Mouse (Mus musculus): ENCODE results near the gene Lce3d. TPM values are rescaled to one million over a fixed set of nuclear protein-coding genes. Genes with fewer than 3 reads are reported as not detected.

The Lce3d gene
- polyA plus RNA-seq, 1 experiment from 2014 or later, result not detected

GRCm38 (mm10) chr3:92991926-92992325 lies 34.7 kb downstream of the Lce3d start, which contains the start of gene Lce3f:
TSS of gene Lce3f (plus strand) at chr3:92992226.
- no peaks in the 10 kb centered on the region for H3K36me3 ChIP-seq (ENCODE audit: control insufficient read depth, insufficient read depth, low read length)
- H3K9ac ChIP-seq (ENCODE audit: low read length), result no peak within 1 kb of the TSS
- H3K9me3 ChIP-seq (ENCODE audit: control insufficient read depth, low read length), result no peaks in the 10 kb centered on the region
- no peak within 1 kb of the TSS for H3K27ac ChIP-seq (replicated peaks in 1 of 2; ENCODE audit: control insufficient read depth in 1 of 2, insufficient read depth in 1 of 2, low read depth in 2 of 2, low read length in 2 of 2)
- H3K4me3 ChIP-seq (ENCODE audit: control insufficient read depth in 1 of 2, insufficient read depth in 1 of 2, low read depth in 1 of 2, low read length in 2 of 2), result no peak within 1 kb of the TSS
- H3K4me1 ChIP-seq (ENCODE audit: control insufficient read depth in 2 of 2, insufficient read depth in 2 of 2, low read length in 2 of 2), result no peaks in the 10 kb centered on the region
- H3K27me3 ChIP-seq (ENCODE audit: control insufficient read depth, insufficient read depth, low read length), result peaks cover 4% of the 10 kb centered on the region; the same call in 1 of the 2 replicates
- no peak within 1 kb of the TSS for H3K4me2 ChIP-seq (ENCODE audit: low read length)
- ATAC-seq (ENCODE audit: insufficient number of reproducible peaks, insufficient read depth, low FRiP score, low read depth), result no peak

DNA sequence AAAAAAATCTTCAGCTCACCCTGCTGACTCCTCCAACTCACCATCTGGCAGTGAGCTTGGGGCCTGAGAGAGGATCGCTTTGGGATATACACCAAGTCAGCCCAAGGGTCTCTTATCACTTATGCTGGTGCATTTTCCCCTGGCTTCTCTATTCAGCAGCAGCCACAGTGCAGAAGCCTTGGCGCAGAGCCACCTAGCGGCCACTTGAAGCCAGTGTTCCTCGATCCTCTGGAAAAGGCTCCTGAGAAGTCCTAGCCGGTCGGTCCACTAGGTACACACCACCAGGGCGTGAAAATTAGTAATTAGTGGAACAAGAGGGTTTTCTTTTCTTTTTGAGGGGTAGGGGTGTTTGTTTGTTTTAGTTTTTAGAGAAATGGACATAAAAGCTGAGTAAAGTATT lies 41.5 kb downstream of the Lce3d start:
- no peaks in the 10 kb centered on the region for H3K9me3 ChIP-seq (ENCODE audit: control insufficient read depth, low read length)
- no peak overlapping the region for H3K4me2 ChIP-seq (ENCODE audit: low read length)
- H3K27ac ChIP-seq (replicated peaks in 1 of 2; ENCODE audit: control insufficient read depth in 1 of 2, insufficient read depth in 1 of 2, low read depth in 2 of 2, low read length in 2 of 2), result no peak overlapping the region
- H3K9ac ChIP-seq (ENCODE audit: low read length), result no peak overlapping the region
- ATAC-seq (ENCODE audit: insufficient number of reproducible peaks, insufficient read depth, low FRiP score, low read depth), result no peak
- WGBS, result 8% methylated on average over 7 of the region's 7 CpGs
- H3K27me3 ChIP-seq (ENCODE audit: control insufficient read depth, insufficient read depth, low read length), result no peaks in the 10 kb centered on the region
- no peak overlapping the region for H3K4me3 ChIP-seq (ENCODE audit: control insufficient read depth in 1 of 2, insufficient read depth in 1 of 2, low read depth in 1 of 2, low read length in 2 of 2)
- no peaks in the 10 kb centered on the region for H3K4me1 ChIP-seq (ENCODE audit: control insufficient read depth in 2 of 2, insufficient read depth in 2 of 2, low read length in 2 of 2)
- H3K36me3 ChIP-seq (ENCODE audit: control insufficient read depth, insufficient read depth, low read length), result no peaks in the 10 kb centered on the region

GRCm38 (mm10) chr3:93000621-93001020 lies 43.4 kb downstream of the Lce3d start:
- Histone ChIP-seq H3K27me3 (ENCODE audit: control insufficient read depth, insufficient read depth, low read length) (no peaks in the 10 kb centered on the region), H3K4me3 (ENCODE audit: control insufficient read depth in 1 of 2, insufficient read depth in 1 of 2, low read depth in 1 of 2, low read length in 2 of 2) (no peak overlapping the region), H3K9ac (ENCODE audit: low read length) (no peak overlapping the region), H3K27ac (replicated peaks in 1 of 2; ENCODE audit: control insufficient read depth in 1 of 2, insufficient read depth in 1 of 2, low read depth in 2 of 2, low read length in 2 of 2) (no peak overlapping the region), H3K4me1 (ENCODE audit: control insufficient read depth in 2 of 2, insufficient read depth in 2 of 2, low read length in 2 of 2) (no peaks in the 10 kb centered on the region), H3K36me3 (ENCODE audit: control insufficient read depth, insufficient read depth, low read length) (no peaks in the 10 kb centered on the region), H3K4me2 (ENCODE audit: low read length) (no peak overlapping the region), H3K9me3 (ENCODE audit: control insufficient read depth, low read length) (no peaks in the 10 kb centered on the region)
- ATAC-seq (ENCODE audit: insufficient number of reproducible peaks, insufficient read depth, low FRiP score, low read depth), result no peak
- WGBS, result 53% methylated on average over 3 of the region's 3 CpGs

DNA sequence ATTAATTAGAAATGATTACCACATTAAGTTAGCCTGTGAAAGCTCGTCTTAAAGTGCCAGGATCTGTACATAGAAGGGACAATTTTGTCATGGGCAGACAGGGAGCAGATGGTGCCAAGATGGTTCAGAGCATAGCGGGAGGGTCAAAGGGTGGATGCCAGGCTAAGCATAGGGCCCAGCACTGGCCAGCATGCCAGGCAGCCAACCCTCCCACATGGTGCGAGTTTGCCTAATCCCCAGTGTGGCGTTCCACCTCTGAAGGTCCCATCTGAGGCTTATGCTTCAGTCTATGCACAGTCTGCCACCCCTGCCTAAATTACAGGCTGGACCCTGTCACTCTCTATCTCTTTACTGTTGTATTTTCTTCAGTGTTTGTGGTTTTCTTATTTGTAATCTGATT lies 45.7 kb downstream of the Lce3d start:
- H3K4me1 ChIP-seq (ENCODE audit: control insufficient read depth in 2 of 2, insufficient read depth in 2 of 2, low read length in 2 of 2), result no peaks in the 10 kb centered on the region

More for the DNA sequence above, 45.7 kb downstream of the Lce3d start:
- Histone ChIP-seq H3K4me3 (ENCODE audit: control insufficient read depth in 1 of 2, insufficient read depth in 1 of 2, low read depth in 1 of 2, low read length in 2 of 2) (no peak overlapping the region), H3K27me3 (ENCODE audit: control insufficient read depth, insufficient read depth, low read length) (no peaks in the 10 kb centered on the region), H3K27ac (replicated peaks in 1 of 2; ENCODE audit: control insufficient read depth in 1 of 2, insufficient read depth in 1 of 2, low read depth in 2 of 2, low read length in 2 of 2) (no peak overlapping the region), H3K9me3 (ENCODE audit: control insufficient read depth, low read length) (no peaks in the 10 kb centered on the region), H3K4me2 (ENCODE audit: low read length) (no peak overlapping the region), H3K36me3 (ENCODE audit: control insufficient read depth, insufficient read depth, low read length) (no peaks in the 10 kb centered on the region), H3K9ac (ENCODE audit: low read length) (no peak overlapping the region)
- no peak for ATAC-seq (ENCODE audit: insufficient number of reproducible peaks, insufficient read depth, low FRiP score, low read depth)
- 69% methylated on average over 4 of the region's 4 CpGs for WGBS

Other genes starting within 250 kb of the Lce3d start
- gene Lce1e, start 248.3 kb upstream of the Lce3d start, polyA plus RNA-seq (2014; fragmentation: Nextera tagmentation; extraction: Ambion mirVana), result not detected in 2 replicates
- gene Lce1f, start 237.0 kb upstream of the Lce3d start, polyA plus RNA-seq (2014; fragmentation: Nextera tagmentation; extraction: Ambion mirVana), result not detected in 2 replicates
- gene Gm38119, start 218.3 kb upstream of the Lce3d start, polyA plus RNA-seq (2014; fragmentation: Nextera tagmentation; extraction: Ambion mirVana), result not detected in 2 replicates
- gene Lce1g, start 205.1 kb upstream of the Lce3d start, polyA plus RNA-seq (2014; fragmentation: Nextera tagmentation; extraction: Ambion mirVana), result not detected in 2 replicates
- gene Lce1h, start 192.3 kb upstream of the Lce3d start, polyA plus RNA-seq (2014; fragmentation: Nextera tagmentation; extraction: Ambion mirVana), result not detected in 2 replicates
- not detected in 2 replicates for gene Lce1i, start 178.5 kb upstream of the Lce3d start, polyA plus RNA-seq (2014; fragmentation: Nextera tagmentation; extraction: Ambion mirVana)
- not detected in 2 replicates for gene Lce1j, start 166.9 kb upstream of the Lce3d start, polyA plus RNA-seq (2014; fragmentation: Nextera tagmentation; extraction: Ambion mirVana)
- not detected in 2 replicates for gene Lce1k, start 149.5 kb upstream of the Lce3d start, polyA plus RNA-seq (2014; fragmentation: Nextera tagmentation; extraction: Ambion mirVana)
- not detected in 2 replicates for gene Kprp, start 130.1 kb upstream of the Lce3d start, polyA plus RNA-seq (2014; fragmentation: Nextera tagmentation; extraction: Ambion mirVana)
- gene Lce1l, start 106.1 kb upstream of the Lce3d start, polyA plus RNA-seq (2014; fragmentation: Nextera tagmentation; extraction: Ambion mirVana), result not detected in 2 replicates
- not detected in 2 replicates for gene 2310050C09Rik, start 87.2 kb upstream of the Lce3d start, polyA plus RNA-seq (2014; fragmentation: Nextera tagmentation; extraction: Ambion mirVana)
- gene Lce3a, start 31.2 kb upstream of the Lce3d start, polyA plus RNA-seq (2014; fragmentation: Nextera tagmentation; extraction: Ambion mirVana), result not detected in 2 replicates
- gene Lce3b, start 24.4 kb upstream of the Lce3d start, polyA plus RNA-seq (2014; fragmentation: Nextera tagmentation; extraction: Ambion mirVana), result not detected in 2 replicates
- gene Lce3c, start 12.9 kb upstream of the Lce3d start, polyA plus RNA-seq (2014; fragmentation: Nextera tagmentation; extraction: Ambion mirVana), result not detected in 2 replicates
- gene Lce3e, start 9.7 kb downstream of the Lce3d start, polyA plus RNA-seq (2014; fragmentation: Nextera tagmentation; extraction: Ambion mirVana), result not detected in 2 replicates
- gene Lce3f, start 34.8 kb downstream of the Lce3d start, polyA plus RNA-seq (2014; fragmentation: Nextera tagmentation; extraction: Ambion mirVana), result not detected in 2 replicates
- not detected in 2 replicates for gene Crct1, start 58.3 kb downstream of the Lce3d start, polyA plus RNA-seq (2014; fragmentation: Nextera tagmentation; extraction: Ambion mirVana)
- not detected in 2 replicates for gene Lce1m, start 61.7 kb downstream of the Lce3d start, polyA plus RNA-seq (2014; fragmentation: Nextera tagmentation; extraction: Ambion mirVana)
- gene Gm4858, start 111.4 kb downstream of the Lce3d start, polyA plus RNA-seq (2014; fragmentation: Nextera tagmentation; extraction: Ambion mirVana), result not detected in 2 replicates
- gene Crnn, start 187.4 kb downstream of the Lce3d start, polyA plus RNA-seq (2014; fragmentation: Nextera tagmentation; extraction: Ambion mirVana), result not detected in 2 replicates
- not detected in 2 replicates for gene Flg2, start 239.9 kb downstream of the Lce3d start, polyA plus RNA-seq (2014; fragmentation: Nextera tagmentation; extraction: Ambion mirVana)